Mouse (Mus musculus) erythroblast, embryonic 14.5 days (primary cell): ENCODE results near the gene Mrpl18. TPM values are rescaled to one million over a fixed set of nuclear protein-coding genes. Genes with fewer than 3 reads are reported as not detected.

Source experiments
- H3K27me3 ChIP-seq: 2 replicates; pipeline ENCODE4 v1.6.1; 2012; ENCODE audit warnings: inconsistent platforms; ENCODE audit not compliant: control insufficient read depth
- H3K36me3 ChIP-seq: 2 replicates; pipeline ENCODE4 v1.6.1; 2012; ENCODE audit warnings: mild to moderate bottlenecking, inconsistent platforms; ENCODE audit not compliant: control insufficient read depth
- H3K4me1 ChIP-seq: 2 replicates; pipeline ENCODE4 v1.6.1; 2012; ENCODE audit warnings: inconsistent platforms; ENCODE audit not compliant: control insufficient read depth
- H3K4me3 ChIP-seq: replicated peaks from 2 replicates; pipeline ENCODE3; 2012; ENCODE audit warnings: moderate library complexity, mild to moderate bottlenecking, inconsistent platforms
- H3K9me3 ChIP-seq: 2 replicates; pipeline ENCODE4 v1.6.1; 2012; ENCODE audit warnings: low read length, inconsistent platforms, mixed read lengths; ENCODE audit not compliant: control insufficient read depth
- GATA1 ChIP-seq: IDR thresholded peaks from 2 replicates; pipeline ENCODE4 v1.6.1; 2012; ENCODE audit warnings: low read length, inconsistent platforms, mixed read lengths
- TAL1 ChIP-seq: IDR thresholded peaks from 3 replicates; pipeline ENCODE4 v1.6.1; 2012; ENCODE audit warnings: low read length, inconsistent platforms, mixed read lengths
- polyA plus RNA-seq: library from polyadenylated mRNA; stranded (reverse); fragments of >175 nt; gene quantifications from 2 replicates; pipeline ENCODE4 v1.2.3, GENCODE M21; 2012

The Mrpl18 gene
- polyA plus RNA-seq, 1 experiment = 3.9 TPM

GRCm38 (mm10) chr17:12872275-12873028, 43.7 kb downstream of the Mrpl18 start:
- H3K9me3 ChIP-seq = no peaks in the 10 kb centered on the region
- H3K27me3 ChIP-seq = peaks cover 26% of the 10 kb centered on the region
- no peaks in the 10 kb centered on the region for H3K4me1 ChIP-seq
- H3K4me3 ChIP-seq = no peak overlapping the region
- H3K36me3 ChIP-seq = no peaks in the 10 kb centered on the region
- no peak for TF ChIP-seq GATA1
- no peak for TF ChIP-seq TAL1

- no peak overlapping the region for H3K4me3 ChIP-seq
- no peaks in the 10 kb centered on the region for H3K4me1 ChIP-seq
- TF ChIP-seq GATA1 = no peak
- TF ChIP-seq TAL1 = no peak
- H3K27me3 ChIP-seq = peaks cover 21% of the 10 kb centered on the region
- H3K36me3 ChIP-seq = no peaks in the 10 kb centered on the region
- H3K9me3 ChIP-seq = no peaks in the 10 kb centered on the region
Measured at GRCm38 (mm10) chr17:12868640-12869039, 47.5 kb downstream of the Mrpl18 start.

GRCm38 (mm10) chr17:12868043-12868442, 48.1 kb downstream of the Mrpl18 start, which contains the start of gene Mas1:
Gene Mas1 (minus strand): TSS chr17:12868143.
- H3K4me1 ChIP-seq = no peaks in the 10 kb centered on the region
- H3K4me3 ChIP-seq = no peak within 1 kb of the TSS
- H3K27me3 ChIP-seq = peaks cover 21% of the 10 kb centered on the region

GRCm38 (mm10) chr17:12866853-12867252, 49.3 kb downstream of the Mrpl18 start:
- H3K36me3 ChIP-seq = no peaks in the 10 kb centered on the region
- no peaks in the 10 kb centered on the region for H3K9me3 ChIP-seq
- no peaks in the 10 kb centered on the region for H3K4me1 ChIP-seq
- H3K4me3 ChIP-seq = no peak overlapping the region
- no peak for TF ChIP-seq GATA1
- TF ChIP-seq TAL1 = no peak
- H3K27me3 ChIP-seq = peaks cover 13% of the 10 kb centered on the region

More at GRCm38 (mm10) chr17:12868043-12868442, 48.1 kb downstream of the Mrpl18 start, which contains the start of gene Mas1:
- Histone ChIP-seq H3K36me3 (no peaks in the 10 kb centered on the region), H3K9me3 (no peaks in the 10 kb centered on the region)
- no peak for TF ChIP-seq GATA1
- TF ChIP-seq TAL1 = no peak

- peaks cover 4% of the 10 kb centered on the region; the same call in 1 of the 2 replicates for H3K27me3 ChIP-seq
- no peak for TF ChIP-seq TAL1
- no peak for TF ChIP-seq GATA1
- H3K36me3 ChIP-seq = no peaks in the 10 kb centered on the region
- no peak overlapping the region for H3K4me3 ChIP-seq
- no peaks in the 10 kb centered on the region for H3K4me1 ChIP-seq
- H3K9me3 ChIP-seq = no peaks in the 10 kb centered on the region
Measured at GRCm38 (mm10) chr17:12865407-12865806, 50.7 kb downstream of the Mrpl18 start.

GRCm38 (mm10) chr17:12864111-12864510, 52.0 kb downstream of the Mrpl18 start:
- no peaks in the 10 kb centered on the region for H3K4me1 ChIP-seq
- TF ChIP-seq GATA1 (no peak), TAL1 (no peak)
- H3K36me3 ChIP-seq = no peaks in the 10 kb centered on the region
- H3K9me3 ChIP-seq = no peaks in the 10 kb centered on the region
- no peak overlapping the region for H3K4me3 ChIP-seq
- no peaks in the 10 kb centered on the region; the same call in 1 of the 2 replicates for H3K27me3 ChIP-seq

Other genes starting within 250 kb of the Mrpl18 start
- gene Slc22a1, start 240.5 kb downstream of the Mrpl18 start, polyA plus RNA-seq = not detected in 2 replicates
- gene Igf2r, start 146.7 kb downstream of the Mrpl18 start, polyA plus RNA-seq = 0.21 and 0.26 TPM in 2 replicates
- gene Mas1, start 48.2 kb downstream of the Mrpl18 start, polyA plus RNA-seq = not detected in 2 replicates
- not detected in 2 replicates for gene Mrgprh, start 40.3 kb downstream of the Mrpl18 start, polyA plus RNA-seq
- gene Pnldc1, start 6.1 kb downstream of the Mrpl18 start, polyA plus RNA-seq = 0.02 and 0.06 TPM in 2 replicates
- 2.7 and 2.9 TPM in 2 replicates for gene Tcp1, start 644 bp downstream of the Mrpl18 start, polyA plus RNA-seq
- 0.18 TPM in 1 of 2 replicates, not detected in the other for gene Acat3, start 24.3 kb upstream of the Mrpl18 start, polyA plus RNA-seq
- gene Acat2, start 44.4 kb upstream of the Mrpl18 start, polyA plus RNA-seq = 0.38 and 0.69 TPM in 2 replicates
- 0.81 and 0.91 TPM in 2 replicates for gene Wtap, start 77.8 kb upstream of the Mrpl18 start, polyA plus RNA-seq
- 30.9 and 38.6 TPM in 2 replicates for gene Sod2, start 90.5 kb upstream of the Mrpl18 start, polyA plus RNA-seq
- gene Gpr31b, start 136.0 kb upstream of the Mrpl18 start, polyA plus RNA-seq = not detected in 2 replicates
- not detected in 2 replicates for gene Tcp10b, start 144.8 kb upstream of the Mrpl18 start, polyA plus RNA-seq
- not detected in 2 replicates for gene Unc93a, start 215.5 kb upstream of the Mrpl18 start, polyA plus RNA-seq